In the genomic region with DNA sequence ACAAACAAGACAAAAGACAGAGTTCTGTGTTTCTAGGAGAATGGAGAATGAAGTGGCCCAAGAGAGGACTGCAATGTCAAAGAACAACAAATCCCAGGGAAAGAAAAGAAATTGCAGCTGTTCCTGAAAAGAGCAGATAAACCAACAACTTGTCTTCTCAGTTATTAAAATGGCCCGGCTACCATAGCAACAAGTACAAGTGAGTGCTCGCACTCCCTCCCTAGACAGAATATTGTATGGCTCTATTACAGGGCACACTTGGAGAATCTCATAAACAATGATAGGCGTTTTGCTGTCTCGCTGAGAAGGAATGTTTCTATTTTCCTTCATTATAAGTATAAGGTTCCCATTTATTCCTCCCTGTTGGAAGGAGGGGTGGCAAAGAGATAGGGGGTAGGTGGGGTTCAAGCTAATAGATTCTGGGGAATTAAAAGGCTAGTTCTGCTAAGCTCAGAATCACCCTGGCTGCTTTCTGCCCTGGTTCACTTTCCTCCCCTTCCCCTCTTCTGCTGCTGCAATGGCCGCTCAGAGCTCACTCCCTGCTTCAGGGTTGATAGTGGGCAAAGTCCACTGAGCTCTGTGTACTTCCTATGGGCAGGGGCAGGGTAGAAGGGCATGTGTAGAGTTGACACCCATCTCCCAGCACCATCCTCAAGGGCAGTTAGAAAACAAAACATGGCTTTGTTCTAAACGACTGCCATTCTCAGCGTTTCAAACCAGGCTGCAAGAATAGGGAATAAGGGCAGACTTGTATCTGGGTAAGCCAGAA, we compare ENCODE assay signal across 21 mouse cellular contexts.
A peak's percentile ranks its signal among the peaks of the same experiment; 100 is the strongest.
DNase-seq lines count a peak whose midpoint lies in the region; ATAC-seq lines count a peak whose summit lies in the region.
"Had no signal": no experiment of that assay in that cellular context is flagged by ENCODE, and none has a peak within 500 bp of the region (broad histone marks: within the 10 kb centered on the region; RNA-seq: fewer than 3 reads in every experiment).

No protein-coding gene starts in this region.

- ATAC-seq in midbrain, embryonic 11.5 days (ENCODE audit: low FRiP score) = no peak
- ATAC-seq in intestine, embryonic 16.5 days = peak; percentile 91
- ATAC-seq in neural tube, embryonic 15.5 days (ENCODE audit: low FRiP score) = peak; percentile 77; the same call in 1 of the 2 replicates
- ATAC-seq: CD4-positive, CD25-positive, alpha-beta regulatory T cell, adult 4 months had no signal

- peaks cover 13% of the 10 kb centered on the region for H3K4me1 ChIP-seq in midbrain, embryonic 10.5 days
- no peaks in the 10 kb centered on the region for H3K4me1 ChIP-seq in midbrain, embryonic 11.5 days (ENCODE audit: control insufficient read depth, insufficient read depth, low read length)
- peaks cover 3% of the 10 kb centered on the region; the same call in 1 of the 2 replicates for H3K4me1 ChIP-seq in intestine, embryonic 16.5 days (ENCODE audit: control insufficient read depth, insufficient read depth, low read length)
- peaks cover 12% of the 10 kb centered on the region for H3K4me1 ChIP-seq in neural tube, embryonic 15.5 days
- H3K4me1 ChIP-seq: embryonic facial prominence, embryonic 13.5 days; limb, embryonic 15.5 days had no signal

- DNase-seq in embryo, embryonic 10.5 days (ENCODE audit: low spot score) = peak; percentile 4
- no peak for DNase-seq in embryo, embryonic 10 days (ENCODE audit: low spot score)
- no peak for DNase-seq in midbrain, embryonic 10.5 days (ENCODE audit: low spot score)
- DNase-seq in midbrain, embryonic 11.5 days (ENCODE audit: low spot score, missing footprints) = no peak
- no peak for DNase-seq in lung, postnatal 4 days
- DNase-seq in gastrocnemius, postnatal 25 days = no peak
- DNase-seq: cerebellum, adult 11-12 months; cerebellum, postnatal 36 days; heart, adult 18-20 months; heart, postnatal 4 days; kidney, adult 9 months; kidney, postnatal 4 days; layer of hippocampus, postnatal 36 days; lung, postnatal 10 days; right cerebral cortex, postnatal 25 days had no signal

- WGBS in midbrain, embryonic 10.5 days = 80% methylated on average over 7 of the region's 7 CpGs
- 66% methylated on average over 7 of the region's 7 CpGs for WGBS in midbrain, embryonic 11.5 days
- 44% methylated on average over 7 of the region's 7 CpGs for WGBS in intestine, embryonic 16.5 days
- WGBS in neural tube, embryonic 15.5 days = 49% methylated on average over 7 of the region's 7 CpGs

- no peaks in the 10 kb centered on the region for H3K27me3 ChIP-seq in midbrain, embryonic 10.5 days (ENCODE audit: low read depth, poor library complexity, severe bottlenecking)
- H3K27me3 ChIP-seq in midbrain, embryonic 11.5 days (ENCODE audit: control insufficient read depth, insufficient read depth, low read length) = no peaks in the 10 kb centered on the region
- H3K27me3 ChIP-seq in intestine, embryonic 16.5 days (replicated peaks; ENCODE audit: control insufficient read depth, insufficient read depth, low read length) = no peaks in the 10 kb centered on the region
- no peaks in the 10 kb centered on the region for H3K27me3 ChIP-seq in neural tube, embryonic 15.5 days (replicated peaks)
- H3K27me3 ChIP-seq: embryonic facial prominence, embryonic 13.5 days; limb, embryonic 15.5 days had no signal

- H3K9me3 ChIP-seq in midbrain, embryonic 10.5 days (replicated peaks) = no peaks in the 10 kb centered on the region
- H3K9me3 ChIP-seq in midbrain, embryonic 11.5 days (ENCODE audit: control insufficient read depth, low read length) = no peaks in the 10 kb centered on the region
- no peaks in the 10 kb centered on the region for H3K9me3 ChIP-seq in intestine, embryonic 16.5 days (ENCODE audit: control insufficient read depth, low read length)
- no peaks in the 10 kb centered on the region for H3K9me3 ChIP-seq in neural tube, embryonic 15.5 days (replicated peaks)
- H3K9me3 ChIP-seq: embryonic facial prominence, embryonic 13.5 days; G1E; limb, embryonic 15.5 days had no signal

- H3K9ac ChIP-seq in midbrain, embryonic 11.5 days (ENCODE audit: low read length) = no peak overlapping the region
- H3K9ac ChIP-seq in intestine, embryonic 16.5 days (ENCODE audit: low read depth, low read length) = no peak overlapping the region
- H3K9ac ChIP-seq in neural tube, embryonic 15.5 days (replicated peaks) = no peak overlapping the region
- H3K9ac ChIP-seq: embryonic facial prominence, embryonic 13.5 days; limb, embryonic 15.5 days had no signal

- H3K4me2 ChIP-seq in midbrain, embryonic 11.5 days = no peak overlapping the region
- no peak overlapping the region for H3K4me2 ChIP-seq in intestine, embryonic 16.5 days (ENCODE audit: low read depth, low read length)
- no peak overlapping the region for H3K4me2 ChIP-seq in neural tube, embryonic 15.5 days
- H3K4me2 ChIP-seq: embryonic facial prominence, embryonic 13.5 days; limb, embryonic 15.5 days had no signal

- no peak overlapping the region for H3K4me3 ChIP-seq in midbrain, embryonic 10.5 days
- H3K4me3 ChIP-seq in midbrain, embryonic 11.5 days (ENCODE audit: low read depth, low read length) = no peak overlapping the region
- no peak overlapping the region for H3K4me3 ChIP-seq in intestine, embryonic 16.5 days (ENCODE audit: low read length)
- H3K4me3 ChIP-seq in neural tube, embryonic 15.5 days (replicated peaks) = no peak overlapping the region
- H3K4me3 ChIP-seq: embryonic facial prominence, embryonic 13.5 days; limb, embryonic 15.5 days had no signal

- H3K36me3 ChIP-seq in midbrain, embryonic 10.5 days = no peaks in the 10 kb centered on the region
- no peaks in the 10 kb centered on the region for H3K36me3 ChIP-seq in midbrain, embryonic 11.5 days (ENCODE audit: control insufficient read depth, insufficient read depth, low read length)
- H3K36me3 ChIP-seq in intestine, embryonic 16.5 days (ENCODE audit: control insufficient read depth, insufficient read depth, low read length) = no peaks in the 10 kb centered on the region
- no peaks in the 10 kb centered on the region for H3K36me3 ChIP-seq in neural tube, embryonic 15.5 days
- H3K36me3 ChIP-seq: embryonic facial prominence, embryonic 13.5 days; G1E; limb, embryonic 15.5 days had no signal

- H3K27ac ChIP-seq in midbrain, embryonic 10.5 days (replicated peaks) = peak overlapping the region; percentile 42; the same call in 1 of the 2 replicates
- no peak overlapping the region for H3K27ac ChIP-seq in midbrain, embryonic 11.5 days (ENCODE audit: low read depth, low read length)
- no peak overlapping the region for H3K27ac ChIP-seq in intestine, embryonic 16.5 days (ENCODE audit: low read length)
- peak overlapping the region; percentile 56; the same call in 1 of the 2 replicates for H3K27ac ChIP-seq in neural tube, embryonic 15.5 days (replicated peaks)
- H3K27ac ChIP-seq: embryonic facial prominence, embryonic 13.5 days; limb, embryonic 15.5 days had no signal

Comparison
In these comparisons a context has a peak if more than half of its experiments do, and no peak if none do; other contexts are left out.
1. H3K27ac ChIP-seq: peak in midbrain, embryonic 10.5 days (single experiment) and neural tube, embryonic 15.5 days (single experiment); none in midbrain, embryonic 11.5 days (single experiment) and intestine, embryonic 16.5 days (single experiment).